Mouse (Mus musculus): ENCODE data around the gene Grsf1.

DNA sequence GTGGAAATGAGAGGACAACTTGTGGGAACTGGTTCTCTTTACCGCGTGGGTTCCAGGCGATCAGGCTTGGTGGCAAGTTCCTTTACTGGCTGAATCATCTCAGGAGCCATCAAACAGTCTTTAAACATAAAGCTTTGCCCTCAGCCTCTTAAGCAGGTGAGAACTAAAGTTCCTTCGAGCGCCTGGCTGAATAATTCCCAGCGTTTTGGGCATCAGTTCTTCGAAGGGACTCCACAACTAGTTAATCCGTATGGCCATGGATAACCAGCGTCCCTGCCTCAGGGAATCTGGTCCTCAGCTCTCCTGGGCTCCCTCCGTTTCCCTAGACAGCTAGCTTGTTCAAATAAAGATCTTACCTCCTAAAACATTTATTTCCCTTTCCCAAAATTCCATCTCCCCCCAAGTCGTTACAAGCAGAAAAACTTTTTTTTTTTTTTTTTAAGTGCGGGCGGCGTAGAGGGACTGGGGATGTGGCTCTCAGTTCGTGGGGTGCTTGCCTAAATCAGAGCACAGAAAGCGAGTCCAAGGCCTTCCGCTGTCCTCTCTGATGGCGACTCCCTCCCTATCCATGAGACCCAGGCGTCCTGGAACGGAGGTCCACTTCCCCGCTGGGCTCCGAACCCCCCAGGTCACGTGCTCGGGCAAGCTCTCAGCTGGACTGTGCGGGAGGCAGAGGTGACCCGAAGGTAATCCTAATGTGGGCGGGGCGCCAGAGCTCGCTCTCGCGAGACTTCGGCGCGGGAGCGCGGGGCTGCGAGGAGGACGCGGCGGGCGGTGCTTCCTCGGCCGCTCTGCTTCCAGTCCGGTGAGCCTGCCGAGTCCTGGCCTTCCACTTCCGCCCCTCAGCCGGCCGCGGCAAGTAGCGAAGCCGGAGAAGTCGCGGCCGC is 44.4 kb upstream of the Grsf1 start, which contains the start of gene Mob1b:
- TF ChIP-seq CTCF (conservative IDR thresholded peaks at IDR 0.05; ENCODE audit: low read length) (no peak), NANOG (IDR thresholded peaks at IDR 0.05; ENCODE audit: borderline replicate concordance, low read length) (no peak), POU5F1 (IDR thresholded peaks at IDR 0.05; ENCODE audit: borderline replicate concordance, low read length) (no peak)
